Mouse (Mus musculus) regulatory T cell (primary cell): Measurements from ENCODE around the gene Gm21170.
"Not testable (repeated sequence)": the region's sequence is repeated elsewhere in the genome, so short reads cannot be mapped to it uniquely, and the experiment has no call there.

Source experiments
- in situ Hi-C: fragments of 300-600 bp; cut with MboI, MseI; formaldehyde crosslinking; loops from one replicate; pipeline ENCODE4 v1.15.1; 2025; ENCODE audit warnings: high pct_unique_total_duplicates

Gene Gm21170

GRCm38 (mm10) chrY:47690998-47691397, at the start of gene Gm21170:
Gene Gm21170, minus strand, starts transcription at chrY:47691098.
- in situ Hi-C loops = not testable (repeated sequence)
